Mouse (Mus musculus) kidney, adult 2 months (tissue): ENCODE data around the gene Stt3b. TPM values are rescaled to one million over a fixed set of nuclear protein-coding genes. Genes with fewer than 3 reads are reported as not detected.

ENCODE experiments used
- DNase-seq: peaks from one replicate; pipeline ENCODE4 v3.0.0; 2021
- H3K27ac ChIP-seq: fragments of 200-500 bp; 2 replicates; pipeline ENCODE4 v1.5.1; 2012; ENCODE audit warnings: low read depth, low read length, control low read depth, inconsistent platforms; ENCODE audit not compliant: insufficient read depth
- H3K27me3 ChIP-seq: fragments of 200-500 bp; replicated peaks from 2 replicates; pipeline ENCODE4 v1.6.1; 2012; ENCODE audit warnings: mild to moderate bottlenecking, moderate library complexity, low read length, inconsistent platforms; ENCODE audit not compliant: control insufficient read depth, insufficient read depth
- H3K36me3 ChIP-seq: fragments of 200-500 bp; 2 replicates; pipeline ENCODE4 v1.6.1; 2012; ENCODE audit warnings: mild to moderate bottlenecking, moderate library complexity, low read length, inconsistent platforms; ENCODE audit not compliant: control insufficient read depth, insufficient read depth
- H3K4me1 ChIP-seq: fragments of 200-500 bp; 2 replicates; pipeline ENCODE4 v1.6.1; 2011; ENCODE audit warnings: low read length; ENCODE audit not compliant: control insufficient read depth, insufficient read depth
- H3K4me3 ChIP-seq: fragments of 200-500 bp; 2 replicates; pipeline ENCODE4 v1.5.1; 2011; ENCODE audit warnings: mild to moderate bottlenecking, low read depth, low read length, control low read depth; ENCODE audit not compliant: insufficient read depth
- CTCF ChIP-seq: fragments of 200-500 bp; conservative IDR thresholded peaks from 2 replicates; pipeline ENCODE4 v1.5.1; 2011; ENCODE audit warnings: low read depth, mild to moderate bottlenecking, control low read depth, low read length, moderate library complexity, mixed read lengths; ENCODE audit not compliant: insufficient read depth, insufficient read length
- POLR2A ChIP-seq: fragments of 200-500 bp; IDR thresholded peaks from one replicate; pipeline ENCODE4 v1.6.1; 2011; ENCODE audit warnings: low read depth, low read length, control low read depth
- WGBS: fragments of 180-500 bp; shearing (Covaris S2); methylation state at CpG from one replicate; pipeline ENCODE4 v1.1.7; 2018; 5-methylcytosine and 5-hydroxymethylcytosine counted together
- polyA plus RNA-seq: library from polyadenylated mRNA; depleted of rRNA; stranded (reverse); fragments of >200 nt; gene quantifications from 2 replicates; pipeline ENCODE4 v1.2.3, GENCODE M21; 2012

Stt3b gene
- polyA plus RNA-seq, 1 experiment, result 45.9 TPM

GRCm38 (mm10) chr9:115261456-115261855 lies 48.8 kb downstream of the Stt3b start:
- H3K4me1 ChIP-seq, result no peaks in the 10 kb centered on the region
- TF ChIP-seq CTCF, result no peak
- no peak for TF ChIP-seq POLR2A
- no peak overlapping the region for H3K27ac ChIP-seq
- no peaks in the 10 kb centered on the region; the same call in 1 of the 2 replicates for H3K36me3 ChIP-seq
- no peak for DNase-seq
- WGBS, result 62% methylated on average over 8 of the region's 8 CpGs
- H3K4me3 ChIP-seq, result no peak overlapping the region
- H3K27me3 ChIP-seq, result no peaks in the 10 kb centered on the region

- no peaks in the 10 kb centered on the region for H3K4me1 ChIP-seq
- DNase-seq, result no peak
- no peak overlapping the region for H3K4me3 ChIP-seq
- no peak overlapping the region for H3K27ac ChIP-seq
- 91% methylated on average over 7 of the region's 7 CpGs for WGBS
- H3K27me3 ChIP-seq, result no peaks in the 10 kb centered on the region
- H3K36me3 ChIP-seq, result no peaks in the 10 kb centered on the region
- TF ChIP-seq CTCF (no peak), POLR2A (no peak)
Measured at GRCm38 (mm10) chr9:115260464-115260863, 49.8 kb downstream of the Stt3b start.

GRCm38 (mm10) chr9:115259866-115260265 lies 50.4 kb downstream of the Stt3b start:
- 89% methylated on average over 4 of the region's 4 CpGs for WGBS
- Histone ChIP-seq H3K27ac (no peak overlapping the region), H3K4me3 (no peak overlapping the region), H3K36me3 (peaks cover 2% of the 10 kb centered on the region; the same call in 1 of the 2 replicates), H3K4me1 (no peaks in the 10 kb centered on the region), H3K27me3 (no peaks in the 10 kb centered on the region)
- DNase-seq, result no peak
- no peak for TF ChIP-seq CTCF
- TF ChIP-seq POLR2A, result no peak

- TF ChIP-seq POLR2A, result no peak
- no peak for TF ChIP-seq CTCF
- DNase-seq, result no peak
- Histone ChIP-seq H3K27me3 (no peaks in the 10 kb centered on the region), H3K27ac (no peak overlapping the region), H3K4me1 (no peaks in the 10 kb centered on the region), H3K4me3 (no peak overlapping the region), H3K36me3 (peaks cover 5% of the 10 kb centered on the region; the same call in 1 of the 2 replicates)
- WGBS, result 45% methylated on average over 6 of the region's 6 CpGs
Measured at GRCm38 (mm10) chr9:115257733-115258286, 52.4 kb downstream of the Stt3b start.

- WGBS, result 60% methylated on average over 5 of the region's 5 CpGs
Measured at GRCm38 (mm10) chr9:115249145-115249544, 61.1 kb downstream of the Stt3b start.

GRCm38 (mm10) chr9:115245092-115245491 lies 65.1 kb downstream of the Stt3b start:
- H3K4me3 ChIP-seq, result no peak overlapping the region
- H3K36me3 ChIP-seq, result peaks cover 3% of the 10 kb centered on the region; the same call in 1 of the 2 replicates
- H3K4me1 ChIP-seq, result no peaks in the 10 kb centered on the region
- WGBS, result 89% methylated on average over 6 of the region's 6 CpGs
- DNase-seq, result no peak
- TF ChIP-seq POLR2A (no peak), CTCF (no peak)
- no peak overlapping the region for H3K27ac ChIP-seq
- H3K27me3 ChIP-seq, result no peaks in the 10 kb centered on the region

More at GRCm38 (mm10) chr9:115249145-115249544, 61.1 kb downstream of the Stt3b start:
- Histone ChIP-seq H3K4me1 (no peaks in the 10 kb centered on the region), H3K36me3 (peaks cover 7% of the 10 kb centered on the region; the same call in 1 of the 2 replicates), H3K4me3 (no peak overlapping the region), H3K27me3 (no peaks in the 10 kb centered on the region), H3K27ac (no peak overlapping the region)
- DNase-seq, result no peak
- no peak for TF ChIP-seq CTCF
- no peak for TF ChIP-seq POLR2A

GRCm38 (mm10) chr9:115243630-115244029 lies 66.6 kb downstream of the Stt3b start:
- TF ChIP-seq POLR2A (no peak), CTCF (no peak)
- DNase-seq, result no peak
- Histone ChIP-seq H3K4me1 (no peaks in the 10 kb centered on the region), H3K36me3 (peaks cover 3% of the 10 kb centered on the region; the same call in 1 of the 2 replicates), H3K27me3 (no peaks in the 10 kb centered on the region), H3K27ac (no peak overlapping the region), H3K4me3 (no peak overlapping the region)
- 89% methylated on average over 6 of the region's 6 CpGs for WGBS
